Mouse (Mus musculus) adrenal gland, postnatal 0 days (tissue): ENCODE results near the gene Gm2000. TPM values are rescaled to one million over a fixed set of nuclear protein-coding genes. Genes with fewer than 3 reads are reported as not detected.

Experiments
- polyA plus RNA-seq: library from polyadenylated mRNA; unstranded; fragments of >200 nt; fragmentation: Nextera tagmentation; extraction: Ambion mirVana; gene quantifications from 2 replicates; pipeline ENCODE4 v1.2.1, GENCODE M21; 2015

Gm2000 gene
- polyA plus RNA-seq = 934 and 1,709 TPM in 2 replicates

DNA sequence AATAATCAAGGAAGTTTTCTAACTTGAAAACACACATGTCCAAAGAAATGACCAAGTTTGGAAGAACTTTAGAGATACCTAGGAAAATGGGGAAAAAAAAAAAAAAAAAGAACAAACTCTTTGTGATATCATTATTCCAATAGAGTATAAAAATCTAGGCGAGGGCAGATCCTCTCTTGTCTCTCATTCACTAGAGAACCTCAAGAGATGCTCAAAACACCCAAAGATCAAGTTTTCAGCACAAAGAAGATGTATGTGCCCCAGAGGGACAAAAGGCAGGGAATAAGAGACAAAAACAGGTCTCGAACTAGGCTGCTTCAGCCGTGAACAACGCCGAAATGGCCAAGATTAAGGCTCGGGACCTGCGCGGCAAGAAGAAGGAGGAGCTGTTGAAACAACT is at the start of gene Gm2000:
Gm2000 (plus strand) TSS at position 301 of the 400 bp plus-strand sequence.

Other genes with a start within 250 kb of the Gm2000 start
- 11.1 and 14.9 TPM in 2 replicates for gene Fam163a, start 161.0 kb upstream of the Gm2000 start, polyA plus RNA-seq
- gene Tdrd5, start 62.4 kb upstream of the Gm2000 start, polyA plus RNA-seq = 0.10 and 0.16 TPM in 2 replicates
- gene Nphs2, start 55.3 kb upstream of the Gm2000 start, polyA plus RNA-seq = 0.12 and 0.20 TPM in 2 replicates
- gene Axdnd1, start 55.1 kb downstream of the Gm2000 start, polyA plus RNA-seq = 0.71 and 0.95 TPM in 2 replicates
- gene Soat1, start 108.3 kb downstream of the Gm2000 start, polyA plus RNA-seq = 104 and 302 TPM in 2 replicates
- 0.25 and 0.33 TPM in 2 replicates for gene Gm10031, start 158.0 kb downstream of the Gm2000 start, polyA plus RNA-seq
- 1.7 and 1.9 TPM in 2 replicates for gene Abl2, start 192.7 kb downstream of the Gm2000 start, polyA plus RNA-seq